Mouse (Mus musculus): ENCODE results near the gene Mesd. TPM values are rescaled to one million over a fixed set of nuclear protein-coding genes. Genes with fewer than 3 reads are reported as not detected.
A peak's percentile ranks its signal among the peaks of the same experiment; 100 is the strongest.

Gene Mesd
- polyA plus RNA-seq, 1 experiment from 2014 or later, result 79.4 TPM

DNA sequence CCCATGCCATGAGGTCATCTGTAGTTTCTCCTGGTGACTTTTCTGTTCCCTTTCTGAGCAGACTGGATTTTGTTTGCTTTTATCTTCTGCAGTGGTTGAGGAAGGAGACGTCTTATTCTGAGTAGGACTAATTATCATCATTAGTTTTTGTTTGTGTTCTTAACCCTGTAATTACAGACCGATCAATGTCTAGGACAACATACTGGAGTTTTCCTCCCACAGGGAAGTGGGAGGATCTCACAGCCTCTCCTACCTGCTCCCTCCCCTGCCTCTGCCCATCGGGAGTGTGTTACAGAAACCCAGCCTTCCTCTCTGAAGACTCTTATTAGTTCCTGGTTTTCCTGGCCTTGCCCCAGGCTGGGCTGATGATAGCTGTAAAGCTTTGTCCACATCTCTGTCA is 37.4 kb downstream of the Mesd start:
- H3K4me1 ChIP-seq, result no peaks in the 10 kb centered on the region
- ATAC-seq (ENCODE audit: insufficient number of reproducible peaks, low FRiP score, low TSS enrichment, low read depth), result no peak
- no peaks in the 10 kb centered on the region for H3K27me3 ChIP-seq

DNA sequence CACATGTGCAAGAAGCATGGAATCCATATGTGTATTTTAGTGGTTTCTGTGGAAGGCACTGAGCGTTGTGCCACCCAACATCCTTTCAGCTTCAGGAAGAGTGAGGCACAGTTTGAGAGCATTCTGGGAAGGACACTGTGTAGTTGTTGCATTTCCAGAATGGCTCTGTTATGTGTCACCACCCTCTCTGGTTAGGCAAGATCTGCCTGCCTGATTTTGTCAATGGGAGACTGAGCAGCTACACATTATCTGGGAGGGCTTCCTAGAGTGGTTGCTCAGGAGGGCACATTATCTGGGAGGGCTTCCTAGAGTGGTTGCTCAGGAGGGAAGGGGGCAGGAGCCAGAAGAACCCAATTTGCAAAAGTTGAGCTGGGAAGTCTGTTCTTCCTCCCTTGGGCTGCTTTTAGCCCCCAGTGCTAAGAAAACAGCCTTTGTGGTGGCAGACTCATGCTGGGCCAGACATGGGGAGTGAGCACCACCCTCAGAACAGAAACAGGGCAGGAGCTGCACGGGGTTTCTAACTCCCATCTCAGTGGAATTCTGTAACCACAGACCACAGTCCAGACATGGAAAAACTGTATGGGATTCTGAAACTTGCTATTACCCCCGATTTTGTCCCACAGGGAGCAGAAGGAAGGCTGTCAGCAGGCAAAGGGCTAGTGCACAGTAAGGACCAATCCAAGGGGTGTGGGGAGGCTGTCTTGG is 54.9 kb downstream of the Mesd start:
- no peaks in the 10 kb centered on the region for H3K27me3 ChIP-seq
- H3K4me1 ChIP-seq, result no peaks in the 10 kb centered on the region
- peak; percentile 61; the same call in 1 of the 2 replicates for ATAC-seq (ENCODE audit: insufficient number of reproducible peaks, low FRiP score, low TSS enrichment, low read depth)
- WGBS, result 48% methylated on average over 3 of the region's 3 CpGs
- no peaks in the 10 kb centered on the region for H3K36me3 ChIP-seq
- H3K9me3 ChIP-seq (replicated peaks), result no peaks in the 10 kb centered on the region
- H3K27ac ChIP-seq (replicated peaks), result no peak overlapping the region
- no peak overlapping the region for H3K4me3 ChIP-seq (replicated peaks)
- no peak overlapping the region for H3K9ac ChIP-seq
- no peak overlapping the region for H3K4me2 ChIP-seq (replicated peaks)

More for the DNA sequence above, 37.4 kb downstream of the Mesd start:
- Histone ChIP-seq H3K9ac (no peak overlapping the region), H3K4me2 (replicated peaks) (no peak overlapping the region), H3K27ac (replicated peaks) (no peak overlapping the region), H3K36me3 (no peaks in the 10 kb centered on the region), H3K9me3 (replicated peaks) (no peaks in the 10 kb centered on the region), H3K4me3 (replicated peaks) (no peak overlapping the region)
- WGBS, result 39% methylated on average over 3 of the region's 3 CpGs

DNA sequence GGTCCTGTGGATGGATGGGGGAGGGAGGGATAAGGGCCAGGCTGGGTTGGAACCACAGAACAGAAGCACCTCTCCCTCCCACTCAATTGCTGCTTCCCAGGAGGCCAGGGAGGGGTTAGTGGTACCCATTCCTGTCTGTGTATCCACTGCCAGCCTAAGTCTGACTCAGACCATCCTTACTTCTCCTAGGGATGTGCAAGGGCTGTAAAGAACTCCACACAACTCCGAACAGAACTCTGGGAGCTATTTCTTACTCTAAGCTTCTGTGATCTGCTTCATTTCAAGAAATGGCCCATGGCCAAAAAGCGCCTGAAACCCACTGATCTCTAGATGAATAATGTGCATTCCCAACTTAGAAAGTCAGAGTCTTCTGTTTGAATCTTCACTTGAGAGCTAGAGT is 55.9 kb downstream of the Mesd start:
- Histone ChIP-seq H3K27ac (replicated peaks) (no peak overlapping the region), H3K27me3 (no peaks in the 10 kb centered on the region), H3K4me3 (replicated peaks) (no peak overlapping the region), H3K4me1 (no peaks in the 10 kb centered on the region), H3K4me2 (replicated peaks) (no peak overlapping the region), H3K9me3 (replicated peaks) (no peaks in the 10 kb centered on the region), H3K36me3 (no peaks in the 10 kb centered on the region), H3K9ac (no peak overlapping the region)
- no peak for ATAC-seq (ENCODE audit: insufficient number of reproducible peaks, low FRiP score, low TSS enrichment, low read depth)
- WGBS, result 63% methylated on average over 2 of the region's 2 CpGs

DNA sequence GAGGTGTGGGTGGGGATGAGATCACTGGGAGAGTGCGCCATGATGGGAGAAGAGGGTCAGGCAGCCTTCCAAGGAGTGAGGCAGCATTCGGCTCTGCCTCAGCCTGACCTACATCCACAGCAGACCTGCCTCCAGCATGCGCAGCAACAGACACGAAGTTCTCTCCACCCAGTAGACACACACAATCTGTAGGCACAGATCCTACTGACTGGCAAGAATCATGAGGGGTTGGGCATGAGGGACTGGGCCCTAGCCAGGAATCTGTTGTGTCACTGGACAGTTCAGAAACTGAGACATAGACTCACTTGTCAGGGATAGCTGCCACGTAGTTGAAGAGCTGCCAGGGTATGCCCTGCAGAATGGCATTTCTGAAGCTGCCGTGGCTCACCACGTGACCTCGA is 57.4 kb downstream of the Mesd start:
- H3K9ac ChIP-seq, result no peak overlapping the region
- no peak for ATAC-seq (ENCODE audit: insufficient number of reproducible peaks, low FRiP score, low TSS enrichment, low read depth)
- H3K27me3 ChIP-seq, result no peaks in the 10 kb centered on the region
- H3K27ac ChIP-seq (replicated peaks), result no peak overlapping the region
- H3K4me3 ChIP-seq (replicated peaks), result no peak overlapping the region
- no peak overlapping the region for H3K4me2 ChIP-seq (replicated peaks)
- WGBS, result 87% methylated on average over 8 of the region's 8 CpGs
- no peaks in the 10 kb centered on the region for H3K36me3 ChIP-seq
- no peaks in the 10 kb centered on the region for H3K9me3 ChIP-seq (replicated peaks)
- H3K4me1 ChIP-seq, result no peaks in the 10 kb centered on the region

DNA sequence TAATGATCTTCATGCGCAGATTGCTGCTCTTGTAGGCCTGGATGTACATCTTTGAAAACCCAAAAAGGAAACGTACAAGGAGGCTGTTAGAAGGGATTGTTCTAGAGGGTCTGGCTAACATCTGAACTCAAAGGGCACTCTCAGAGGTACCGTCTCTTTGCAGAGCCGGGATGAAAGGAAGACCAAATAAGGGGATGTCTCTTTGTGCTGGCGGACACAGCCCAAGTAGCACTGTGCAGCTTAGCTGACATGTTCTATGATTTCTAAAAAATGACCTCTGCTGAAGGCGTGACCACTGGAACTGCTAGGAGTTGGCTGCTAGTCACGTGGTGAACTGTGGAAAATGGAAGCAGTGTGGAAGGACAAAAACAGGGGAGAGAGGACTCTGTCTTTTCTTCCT is 64.5 kb downstream of the Mesd start:
- Histone ChIP-seq H3K9me3 (replicated peaks) (no peaks in the 10 kb centered on the region), H3K4me3 (replicated peaks) (no peak overlapping the region), H3K27ac (replicated peaks) (no peak overlapping the region), H3K27me3 (no peaks in the 10 kb centered on the region), H3K4me1 (no peaks in the 10 kb centered on the region), H3K36me3 (no peaks in the 10 kb centered on the region), H3K4me2 (replicated peaks) (no peak overlapping the region), H3K9ac (no peak overlapping the region)
- no peak for ATAC-seq (ENCODE audit: insufficient number of reproducible peaks, low FRiP score, low TSS enrichment, low read depth)
- 72% methylated on average over 7 of the region's 7 CpGs for WGBS

DNA sequence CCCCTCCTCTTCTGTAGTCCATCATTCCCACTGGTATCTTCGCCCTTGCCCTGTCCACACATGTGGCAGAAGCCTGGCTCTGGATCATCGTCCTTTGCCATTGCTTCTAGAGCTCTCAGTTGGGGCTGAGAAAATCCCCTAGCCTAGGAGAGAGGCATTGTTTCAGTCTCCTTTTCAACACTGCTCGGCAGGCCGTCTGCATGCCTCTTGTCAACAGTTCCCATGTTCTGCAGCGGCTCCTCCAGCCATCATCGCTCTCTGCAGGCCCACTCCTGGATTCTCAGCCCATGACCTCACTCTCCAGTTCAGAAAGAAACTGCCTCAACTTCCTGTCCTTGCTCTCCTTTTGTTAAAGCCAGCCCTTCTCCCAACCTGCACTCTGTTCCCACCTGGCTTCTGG is 65.4 kb downstream of the Mesd start:
- ATAC-seq (ENCODE audit: insufficient number of reproducible peaks, low FRiP score, low TSS enrichment, low read depth), result no peak
- H3K27ac ChIP-seq (replicated peaks), result no peak overlapping the region
- H3K4me3 ChIP-seq (replicated peaks), result no peak overlapping the region

More for the DNA sequence above, 65.4 kb downstream of the Mesd start:
- Histone ChIP-seq H3K9ac (no peak overlapping the region), H3K36me3 (no peaks in the 10 kb centered on the region), H3K27me3 (no peaks in the 10 kb centered on the region), H3K4me1 (no peaks in the 10 kb centered on the region), H3K9me3 (replicated peaks) (no peaks in the 10 kb centered on the region), H3K4me2 (replicated peaks) (no peak overlapping the region)
- WGBS, result 80% methylated on average over 6 of the region's 6 CpGs

Other genes with a start within 250 kb of the Mesd start
- 7.6 and 9.5 TPM in 2 replicates for gene Il16, start 138.7 kb upstream of the Mesd start, polyA plus RNA-seq (2015; fragmentation: Nextera tagmentation; extraction: Ambion mirVana)
- gene Cfap161, start 89.6 kb upstream of the Mesd start, polyA plus RNA-seq (2015; fragmentation: Nextera tagmentation; extraction: Ambion mirVana), result 7.0 and 14.1 TPM in 2 replicates
- 12.5 and 13.0 TPM in 2 replicates for gene Tlnrd1, start 161 bp upstream of the Mesd start, polyA plus RNA-seq (2015; fragmentation: Nextera tagmentation; extraction: Ambion mirVana)
- gene Cemip, start 202.0 kb downstream of the Mesd start, polyA plus RNA-seq (2015; fragmentation: Nextera tagmentation; extraction: Ambion mirVana), result 0.56 and 0.80 TPM in 2 replicates